Mouse (Mus musculus) cerebellum, adult 9-10 months (tissue): ENCODE results near the gene Slc3a2.
"Not testable (repeated sequence)": the region's sequence is repeated elsewhere in the genome, so short reads cannot be mapped to it uniquely, and the experiment has no call there.

ENCODE experiments used
- DNase-seq: peaks from one replicate; pipeline ENCODE4 v3.0.0; 2022

Slc3a2 gene

GRCm38 (mm10) chr19:8722907-8723573 is at the start of gene Slc3a2:
Slc3a2 (minus strand) TSS chr19:8723369.
- DNase-seq = peak; percentile 97

GRCm38 (mm10) chr19:8770567-8771270 is 47.5 kb upstream of the Slc3a2 start, which contains the start of gene Tmem223:
Tmem223 (plus strand) TSS chr19:8770996.
- DNase-seq = peak; percentile 79

GRCm38 (mm10) chr19:8765562-8765961 is 42.4 kb upstream of the Slc3a2 start:
- no peak for DNase-seq

- DNase-seq = no peak
Measured at GRCm38 (mm10) chr19:8763276-8763675, 40.1 kb upstream of the Slc3a2 start.

- DNase-seq = no peak
Measured at GRCm38 (mm10) chr19:8760757-8761156, 37.6 kb upstream of the Slc3a2 start.

- DNase-seq = no peak
Measured at GRCm38 (mm10) chr19:8758899-8759298, 35.7 kb upstream of the Slc3a2 start.

GRCm38 (mm10) chr19:8757471-8757998 is 34.4 kb upstream of the Slc3a2 start:
- no peak for DNase-seq

- DNase-seq = peak; percentile 85
Measured at GRCm38 (mm10) chr19:8756635-8757387, 33.6 kb upstream of the Slc3a2 start, which contains the start of gene Nxf1. Nxf1 (plus strand) TSS chr19:8757073.

- DNase-seq = no peak
Measured at GRCm38 (mm10) chr19:8755652-8756051, 32.5 kb upstream of the Slc3a2 start.

- no peak for DNase-seq
Measured at GRCm38 (mm10) chr19:8747368-8747767, 24.2 kb upstream of the Slc3a2 start.

GRCm38 (mm10) chr19:8745382-8745781 is 22.2 kb upstream of the Slc3a2 start:
- DNase-seq = no peak

- DNase-seq = peak; percentile 49
Measured at GRCm38 (mm10) chr19:8742176-8742575, 19.0 kb upstream of the Slc3a2 start.

GRCm38 (mm10) chr19:8741243-8741869 is 18.2 kb upstream of the Slc3a2 start, which contains the start of gene Stx5a:
Stx5a (plus strand) TSS chr19:8741413.
- DNase-seq = peak; percentile 97

GRCm38 (mm10) chr19:8740603-8741002 is 17.4 kb upstream of the Slc3a2 start, which contains the start of gene 1700092M07Rik:
1700092M07Rik (plus strand) TSS chr19:8740718.
- DNase-seq = peak; percentile 70

GRCm38 (mm10) chr19:8739646-8740045 is 16.5 kb upstream of the Slc3a2 start:
- peak; percentile 38 for DNase-seq

- DNase-seq = no peak
Measured at GRCm38 (mm10) chr19:8738911-8739310, 15.7 kb upstream of the Slc3a2 start.

- DNase-seq = peak; percentile 42
Measured at GRCm38 (mm10) chr19:8736160-8736467, 12.9 kb upstream of the Slc3a2 start.

- peak; percentile 90 for DNase-seq
Measured at GRCm38 (mm10) chr19:8735389-8736159, 12.4 kb upstream of the Slc3a2 start, which contains the start of gene Wdr74. Wdr74 (plus strand) TSS chr19:8735827.

GRCm38 (mm10) chr19:8734334-8734733 is 11.2 kb upstream of the Slc3a2 start:
- no peak for DNase-seq

- DNase-seq = not testable (repeated sequence)
Measured at GRCm38 (mm10) chr19:8728335-8729099, 5.3 kb upstream of the Slc3a2 start.

- DNase-seq = no peak
Measured at GRCm38 (mm10) chr19:8727495-8728114, 4.4 kb upstream of the Slc3a2 start.
